Mouse (Mus musculus) cortical plate, adult 2 months (tissue): ENCODE results near the gene Svbp.

ENCODE experiments used
- CTCF ChIP-seq: fragments of 200-500 bp; IDR thresholded peaks from 2 replicates; pipeline ENCODE4 v1.5.1; 2011; ENCODE audit warnings: mild to moderate bottlenecking, control low read depth, low read length; ENCODE audit not compliant: insufficient read depth; ENCODE audit errors: extremely low read depth
- POLR2A ChIP-seq: fragments of 200-500 bp; IDR thresholded peaks from 2 replicates; pipeline ENCODE4 v1.6.1; 2011; ENCODE audit warnings: mild to moderate bottlenecking, low read length, control low read depth; ENCODE audit not compliant: insufficient read depth; ENCODE audit errors: extremely low read depth

- TF ChIP-seq CTCF (no peak), POLR2A (no peak)
Measured at GRCm38 (mm10) chr4:119242571-119242970, 47.5 kb downstream of the Svbp start.
